Mouse (Mus musculus) megakaryocyte, embryonic 14.5 days (primary cell): ENCODE measurements around the gene Mgat4e. TPM values are rescaled to one million over a fixed set of nuclear protein-coding genes. Genes with fewer than 3 reads are reported as not detected.

Source experiments
- H3K27me3 ChIP-seq: replicated peaks from 2 replicates; pipeline ENCODE3; 2012; ENCODE audit warnings: inconsistent platforms
- H3K36me3 ChIP-seq: replicated peaks from 2 replicates; pipeline ENCODE3; 2012; ENCODE audit warnings: low read length, inconsistent platforms, mixed read lengths
- H3K4me1 ChIP-seq: 2 replicates; pipeline ENCODE4 v1.6.1; 2012; ENCODE audit warnings: inconsistent platforms
- H3K4me3 ChIP-seq: replicated peaks from 2 replicates; pipeline ENCODE3; 2012; ENCODE audit warnings: moderate library complexity, mild to moderate bottlenecking, inconsistent platforms
- H3K9me3 ChIP-seq: 2 replicates; pipeline ENCODE4 v1.6.1; 2012; ENCODE audit warnings: inconsistent platforms
- FLI1 ChIP-seq: IDR thresholded peaks from 2 replicates; pipeline ENCODE4 v1.6.1; 2012; ENCODE audit warnings: low read length, inconsistent platforms, mixed read lengths
- GATA1 ChIP-seq: IDR thresholded peaks from 3 replicates; pipeline ENCODE4 v1.6.1; 2012; ENCODE audit warnings: mixed read lengths, low read length, inconsistent platforms, borderline replicate concordance
- polyA plus RNA-seq: library from polyadenylated mRNA; stranded (reverse); fragments of >175 nt; gene quantifications from 2 replicates; pipeline ENCODE4 v1.2.3, GENCODE M21; 2012; ENCODE audit warnings: low replicate concordance; ENCODE audit not compliant: insufficient read depth

Gene Mgat4e
- polyA plus RNA-seq, 1 experiment = not detected

- peaks cover 39% of the 10 kb centered on the region for H3K36me3 ChIP-seq
- peak overlapping the region; percentile 93 for H3K4me3 ChIP-seq
- no peaks in the 10 kb centered on the region for H3K9me3 ChIP-seq
- TF ChIP-seq FLI1 (no peak), GATA1 (no peak)
- peaks cover 35% of the 10 kb centered on the region for H3K4me1 ChIP-seq
- no peaks in the 10 kb centered on the region for H3K27me3 ChIP-seq
These were observed 55.5 kb downstream of the Mgat4e start for GRCm38 (mm10) chr1:134493956-134494355.

GRCm38 (mm10) chr1:134493496-134493895 is 56.0 kb downstream of the Mgat4e start:
- Histone ChIP-seq H3K27me3 (no peaks in the 10 kb centered on the region), H3K9me3 (no peaks in the 10 kb centered on the region), H3K36me3 (peaks cover 39% of the 10 kb centered on the region), H3K4me3 (peak overlapping the region; percentile 93), H3K4me1 (peaks cover 35% of the 10 kb centered on the region)
- no peak for TF ChIP-seq GATA1
- TF ChIP-seq FLI1 = no peak

- Histone ChIP-seq H3K9me3 (no peaks in the 10 kb centered on the region), H3K36me3 (peaks cover 41% of the 10 kb centered on the region), H3K4me3 (no peak overlapping the region), H3K4me1 (peaks cover 35% of the 10 kb centered on the region), H3K27me3 (no peaks in the 10 kb centered on the region)
- TF ChIP-seq FLI1 (no peak), GATA1 (no peak)
These were observed 57.2 kb downstream of the Mgat4e start for GRCm38 (mm10) chr1:134492276-134492675.

Other genes with a start within 250 kb of the Mgat4e start
- 1.9 and 2.1 TPM in 2 replicates for gene Ppfia4, start 216.8 kb downstream of the Mgat4e start, polyA plus RNA-seq
- 6.4 and 13.0 TPM in 2 replicates for gene Tmem183a, start 187.7 kb downstream of the Mgat4e start, polyA plus RNA-seq
- gene 4933406M09Rik, start 163.7 kb downstream of the Mgat4e start, polyA plus RNA-seq = 0.16 TPM in 1 of 2 replicates, not detected in the other
- 10.9 TPM in 1 of 2 replicates, not detected in the other for gene Cyb5r1, start 144.1 kb downstream of the Mgat4e start, polyA plus RNA-seq
- gene Adipor1, start 134.3 kb downstream of the Mgat4e start, polyA plus RNA-seq = 65.2 and 119 TPM in 2 replicates
- 0.20 TPM in 1 of 2 replicates, not detected in the other for gene Klhl12, start 94.2 kb downstream of the Mgat4e start, polyA plus RNA-seq
- 4.8 and 5.0 TPM in 2 replicates for gene Rabif, start 55.0 kb downstream of the Mgat4e start, polyA plus RNA-seq
- 0.63 and 1.8 TPM in 2 replicates for gene Kdm5b, start 10.5 kb upstream of the Mgat4e start, polyA plus RNA-seq
- 0.01 TPM in 1 of 2 replicates, not detected in the other for gene Syt2, start 97.0 kb upstream of the Mgat4e start, polyA plus RNA-seq